Mouse (Mus musculus): Measurements from ENCODE around the gene Ccdc117.
"Not testable (repeated sequence)": the region's sequence is repeated elsewhere in the genome, so short reads cannot be mapped to it uniquely, and the experiment has no call there.

Ccdc117 gene

GRCm38 (mm10) chr11:5505856-5506575 lies 36.0 kb downstream of the Ccdc117 start:
- peak; percentile 64 for DNase-seq

GRCm38 (mm10) chr11:5502351-5503051 lies 39.5 kb downstream of the Ccdc117 start:
- DNase-seq = no peak

DNA sequence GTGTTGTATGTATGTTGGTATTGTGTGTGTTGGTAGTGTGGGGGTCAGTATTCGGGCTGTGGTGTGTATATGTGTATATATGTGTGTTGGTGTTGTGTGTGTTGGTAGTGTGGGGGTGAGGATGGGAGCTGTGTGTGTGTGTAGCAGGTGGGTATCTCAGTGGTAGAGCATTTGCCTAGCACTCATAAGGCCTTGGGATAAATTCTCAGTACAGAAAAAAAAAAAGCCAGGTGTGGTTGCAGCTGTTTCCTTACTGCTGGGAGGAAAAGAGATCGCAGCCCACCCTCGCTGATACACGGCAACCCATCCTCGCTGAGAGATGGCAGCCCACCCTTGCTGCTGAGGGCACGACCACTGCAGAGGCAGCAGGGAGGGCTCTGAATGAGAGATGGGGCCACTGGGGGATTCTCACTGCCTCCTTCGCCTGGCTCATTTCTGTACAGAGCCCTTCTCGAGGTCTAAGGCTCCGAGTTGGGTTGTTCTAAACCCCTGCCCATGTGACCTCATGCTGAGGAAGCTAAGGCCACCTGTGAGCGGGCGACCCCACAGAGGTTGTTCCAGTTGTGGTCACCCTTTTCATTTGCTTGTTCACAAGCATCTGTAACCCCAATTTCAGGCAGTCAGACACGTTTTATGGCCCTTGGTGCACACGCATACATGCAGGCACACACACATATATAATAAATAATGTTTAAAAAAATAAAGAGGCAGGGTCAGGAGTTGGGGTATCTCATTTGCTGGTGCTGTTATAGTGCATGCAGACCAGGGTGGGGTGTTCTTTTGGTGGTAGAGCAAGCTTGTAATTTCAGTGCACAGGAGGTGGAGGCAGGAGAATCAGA lies 40.9 kb downstream of the Ccdc117 start:
- peak; percentile 71 for DNase-seq

DNA sequence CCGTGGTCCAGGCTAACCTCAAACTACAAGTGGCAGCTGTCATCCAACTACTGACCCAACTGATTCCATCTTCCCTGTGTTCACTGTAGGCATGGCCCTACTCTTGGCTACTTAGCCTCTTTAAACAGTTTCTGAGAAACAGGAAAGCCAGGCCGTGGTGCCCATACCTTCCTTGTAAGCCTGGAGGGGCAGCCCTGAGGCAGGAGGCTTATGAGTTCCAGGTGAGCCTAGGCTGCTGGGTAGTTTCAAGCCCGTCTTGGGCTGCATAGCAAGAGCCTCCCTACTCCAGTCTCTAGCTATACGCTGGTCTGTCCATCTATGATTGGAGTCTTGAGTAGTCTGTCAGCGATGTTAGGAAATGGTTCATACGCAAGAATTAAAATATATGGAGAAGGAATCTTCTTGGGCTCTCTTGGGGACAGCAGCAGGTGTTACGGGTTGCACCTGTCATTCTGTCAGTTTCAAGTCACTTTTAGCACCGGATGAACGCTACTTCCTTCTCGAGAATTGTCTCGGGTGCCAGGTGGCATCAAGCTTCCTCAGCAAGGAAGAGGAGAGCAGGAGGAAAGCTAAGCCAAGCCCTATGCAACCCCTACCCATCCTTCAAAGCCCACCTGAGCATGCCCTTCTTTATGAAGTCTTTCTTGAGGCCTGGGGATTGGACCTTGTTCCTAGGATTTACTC lies 41.9 kb downstream of the Ccdc117 start:
- DNase-seq = peak; percentile 77

GRCm38 (mm10) chr11:5498931-5499661 lies 42.9 kb downstream of the Ccdc117 start:
- DNase-seq = no peak

DNA sequence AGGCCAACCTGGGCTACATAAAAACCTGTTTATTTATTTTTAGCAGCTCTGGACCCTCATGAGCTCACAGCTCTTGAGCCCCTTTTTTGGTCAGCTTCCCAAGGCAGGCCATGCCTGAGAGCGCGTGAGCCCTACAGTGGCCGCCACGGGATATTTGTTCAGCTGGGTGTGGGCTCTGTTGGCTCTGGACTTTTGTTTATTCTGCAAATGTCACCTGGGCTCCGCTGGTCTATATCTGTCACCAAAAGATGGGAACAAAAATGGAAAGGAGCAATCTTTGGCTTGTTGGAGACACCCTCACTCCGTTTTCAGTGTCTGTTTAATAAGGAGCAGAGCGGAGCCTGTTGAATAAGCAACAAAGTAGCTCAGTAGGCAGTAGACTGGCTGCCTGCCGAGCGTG lies 43.6 kb downstream of the Ccdc117 start:
- DNase-seq = no peak

- DNase-seq = peak; percentile 26
Measured at GRCm38 (mm10) chr11:5496559-5497248, 45.3 kb downstream of the Ccdc117 start.

- no peak for DNase-seq
Measured at GRCm38 (mm10) chr11:5495906-5496305, 46.1 kb downstream of the Ccdc117 start.

- DNase-seq = no peak
Measured at GRCm38 (mm10) chr11:5495286-5495832, 46.6 kb downstream of the Ccdc117 start.

DNA sequence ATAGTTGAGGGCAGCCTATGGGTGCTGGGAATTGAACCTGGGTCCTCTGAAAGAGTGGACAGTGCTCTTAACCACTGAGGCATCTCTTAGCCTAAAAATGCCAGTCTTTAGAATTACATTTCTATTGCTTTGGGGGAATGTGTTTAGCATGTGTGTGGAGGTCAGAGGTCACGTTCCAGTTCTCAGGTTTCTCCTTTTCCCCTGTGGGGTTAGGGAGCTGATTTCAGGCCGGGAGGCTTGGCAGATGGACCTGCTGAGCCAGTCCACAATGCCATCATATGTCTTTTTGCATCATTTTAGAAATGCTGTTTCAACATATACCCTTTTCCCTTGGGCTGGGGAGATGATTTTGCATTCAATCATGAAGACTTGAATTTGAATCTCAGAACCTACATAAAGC lies 48.1 kb downstream of the Ccdc117 start:
- DNase-seq = no peak

DNA sequence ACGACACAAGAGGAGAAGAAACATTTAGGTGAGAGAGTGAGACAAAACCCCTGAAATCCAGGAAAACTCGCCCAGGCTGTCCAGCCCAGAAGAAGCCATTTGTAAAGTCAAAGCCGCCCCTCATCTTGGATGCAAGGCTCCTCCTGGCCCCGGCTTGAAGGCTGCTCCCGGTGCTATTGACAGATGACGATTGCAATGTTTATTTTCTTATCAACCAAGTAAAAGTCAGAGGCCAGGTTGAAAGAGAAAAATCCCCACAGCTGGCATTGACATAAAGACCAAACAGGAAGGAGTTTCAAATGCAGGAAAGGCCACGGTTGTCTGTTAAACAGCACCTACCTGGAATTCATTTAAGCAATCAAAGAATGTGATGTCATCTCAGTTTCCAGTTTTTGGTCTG lies 50.1 kb downstream of the Ccdc117 start:
- DNase-seq = no peak

- DNase-seq = no peak
Measured at GRCm38 (mm10) chr11:5490989-5491656, 50.9 kb downstream of the Ccdc117 start.

DNA sequence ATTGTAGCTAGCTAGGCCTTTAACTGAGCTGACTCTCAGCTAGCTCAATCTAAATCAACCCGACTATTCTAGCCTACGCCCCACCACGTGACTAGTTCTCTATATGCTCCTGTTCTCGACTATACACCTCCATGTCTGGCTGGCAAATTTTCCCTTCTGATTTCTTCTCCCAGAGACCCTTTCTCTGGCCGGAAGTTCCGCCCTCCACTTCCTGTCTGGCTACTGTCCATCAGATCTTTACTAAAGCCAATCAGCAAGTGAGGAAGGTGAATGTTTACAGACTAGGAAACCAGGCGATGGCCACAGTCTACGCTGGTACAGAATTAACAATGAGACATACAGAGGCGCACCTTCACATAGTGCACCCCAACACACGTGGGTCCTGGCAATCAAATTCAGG lies 52.6 kb downstream of the Ccdc117 start:
- not testable (repeated sequence) for DNase-seq

- peak; percentile 88 for DNase-seq
Measured at GRCm38 (mm10) chr11:5485193-5486011, 56.6 kb downstream of the Ccdc117 start.

- DNase-seq = no peak
Measured at GRCm38 (mm10) chr11:5482581-5482980, 59.4 kb downstream of the Ccdc117 start.

Data from thymus, postnatal 14 days (tissue).